Mouse (Mus musculus) adrenal gland, postnatal 14 days (tissue): ENCODE measurements around the gene Haghl. TPM values are rescaled to one million over a fixed set of nuclear protein-coding genes. Genes with fewer than 3 reads are reported as not detected.
"Not testable (repeated sequence)": the region's sequence is repeated elsewhere in the genome, so short reads cannot be mapped to it uniquely, and the experiment has no call there.

ENCODE experiments used
- DNase-seq: peaks from one replicate; pipeline ENCODE4 v3.0.0; 2021; ENCODE audit warnings: mixed read lengths
- microRNA-seq, 2 experiments: library from miRNA; unstranded; fragments of <30 nt; microRNA quantifications; one replicate each; pipeline ENCODE4 v1.2.0; 2021
- total RNA-seq: library from RNA; stranded (reverse); gene quantifications from 2 replicates; pipeline ENCODE4 v1.2.3, GENCODE M21; 2021

Haghl gene
- total RNA-seq, 1 experiment from 2014 or later, result 21.8 TPM

GRCm38 (mm10) chr17:25744311-25744710, 41.2 kb downstream of the Haghl start:
- no peak for DNase-seq

GRCm38 (mm10) chr17:25743831-25744230, 41.6 kb downstream of the Haghl start:
- peak; percentile 73 for DNase-seq

- not testable (repeated sequence) for DNase-seq
These were observed 44.0 kb downstream of the Haghl start for GRCm38 (mm10) chr17:25741471-25741870.

- DNase-seq, result no peak
These were observed 46.6 kb downstream of the Haghl start for GRCm38 (mm10) chr17:25738861-25739260.

GRCm38 (mm10) chr17:25735745-25736144, 49.7 kb downstream of the Haghl start, which contains the start of gene Mslnl:
Gene Mslnl, plus strand, starts transcription at chr17:25736042.
- DNase-seq, result no peak

GRCm38 (mm10) chr17:25735246-25735645, 50.2 kb downstream of the Haghl start:
- no peak for DNase-seq

GRCm38 (mm10) chr17:25732082-25732481, 53.4 kb downstream of the Haghl start:
- peak; percentile 92 for DNase-seq

Small RNA genes lying within 50 kb of the gene (microRNA-seq; reads per million reads assigned to microRNA genes)
- gene Gm25083, result 0 reads per million in 2 experiments
- 2.1 to 2.3 reads per million in 2 experiments for gene Mir3082
- 0.76 to 1.7 reads per million in 2 experiments for gene Mir6966

Other genes with a start within 250 kb of the Haghl start
- gene Sox8, start 215.0 kb downstream of the Haghl start, total RNA-seq, result 1.4 and 1.6 TPM in 2 replicates
- gene Lmf1, start 206.6 kb downstream of the Haghl start, total RNA-seq, result 40.2 and 40.6 TPM in 2 replicates
- not detected in 2 replicates for gene Gng13, start 68.5 kb downstream of the Haghl start, total RNA-seq
- gene Chtf18, start 58.3 kb downstream of the Haghl start, total RNA-seq, result 4.4 and 5.0 TPM in 2 replicates
- 9.9 and 10.7 TPM in 2 replicates for gene Rpusd1, start 58.0 kb downstream of the Haghl start, total RNA-seq
- not detected in 2 replicates for gene Mslnl, start 49.6 kb downstream of the Haghl start, total RNA-seq
- 13.0 and 14.3 TPM in 2 replicates for gene Msln, start 31.3 kb downstream of the Haghl start, total RNA-seq
- gene Narfl, start 11.9 kb downstream of the Haghl start, total RNA-seq, result 30.6 and 35.3 TPM in 2 replicates
- gene Ccdc78, start 907 bp upstream of the Haghl start, total RNA-seq, result not detected in 2 replicates
- gene Fam173a, start 7.2 kb upstream of the Haghl start, total RNA-seq, result 55.4 and 60.2 TPM in 2 replicates
- not detected in 2 replicates for gene AC134908.4, start 10.0 kb upstream of the Haghl start, total RNA-seq
- 24.7 and 27.3 TPM in 2 replicates for gene Metrn, start 11.5 kb upstream of the Haghl start, total RNA-seq
- gene Fbxl16, start 23.4 kb upstream of the Haghl start, total RNA-seq, result 18.8 and 24.9 TPM in 2 replicates
- 17.4 and 19.5 TPM in 2 replicates for gene Wdr24, start 38.0 kb upstream of the Haghl start, total RNA-seq
- gene Jmjd8, start 43.2 kb upstream of the Haghl start, total RNA-seq, result 68.2 and 71.0 TPM in 2 replicates
- gene Stub1, start 47.7 kb upstream of the Haghl start, total RNA-seq, result 149 and 160 TPM in 2 replicates
- gene Rhbdl1, start 51.6 kb upstream of the Haghl start, total RNA-seq, result 12.9 and 14.9 TPM in 2 replicates
- gene Gm20683, start 56.1 kb upstream of the Haghl start, total RNA-seq, result 10.9 and 11.8 TPM in 2 replicates
- gene Rhot2, start 59.2 kb upstream of the Haghl start, total RNA-seq, result 95.9 and 108 TPM in 2 replicates
- gene Wdr90, start 75.8 kb upstream of the Haghl start, total RNA-seq, result 23.1 and 23.2 TPM in 2 replicates
- 336 and 337 TPM in 2 replicates for gene Mcrip2, start 83.1 kb upstream of the Haghl start, total RNA-seq
- 72.1 and 88.0 TPM in 2 replicates for gene Mettl26, start 89.4 kb upstream of the Haghl start, total RNA-seq
- 1.2 and 1.5 TPM in 2 replicates for gene Wfikkn1, start 95.2 kb upstream of the Haghl start, total RNA-seq
- 19.8 and 20.9 TPM in 2 replicates for gene Rab40c, start 134.1 kb upstream of the Haghl start, total RNA-seq
- 112 and 122 TPM in 2 replicates for gene Pigq, start 159.3 kb upstream of the Haghl start, total RNA-seq
- gene Nhlrc4, start 159.3 kb upstream of the Haghl start, total RNA-seq, result 0.15 TPM in 1 of 2 replicates, not detected in the other
- not detected in 2 replicates for gene A930017K11Rik, start 166.9 kb upstream of the Haghl start, total RNA-seq
- gene Capn15, start 200.1 kb upstream of the Haghl start, total RNA-seq, result 18.8 and 23.8 TPM in 2 replicates